Mouse (Mus musculus) neural tube, embryonic 11.5 days (tissue): Measurements from ENCODE around the gene Hc. TPM values are rescaled to one million over a fixed set of nuclear protein-coding genes. Genes with fewer than 3 reads are reported as not detected.

Experiments
- ATAC-seq: fragments of 200-750 bp; cut with Nextera tagmentation; 2 replicates; pipeline ENCODE4 v1.8.0; 2017; ENCODE audit warnings: moderate number of reproducible peaks, mild to moderate bottlenecking, moderate TSS enrichment, moderate library complexity; ENCODE audit not compliant: insufficient read depth, low FRiP score, low TSS enrichment
- DNase-seq: peaks from one replicate; pipeline ENCODE4 v3.0.0-alpha.2; 2015; ENCODE audit warnings: low spot score
- H3K27ac ChIP-seq: fragments of 300-500 bp; sonication (generic); 2 replicates; pipeline ENCODE4 v1.5.1; 2014; ENCODE audit warnings: low read depth, mild to moderate bottlenecking, low read length
- H3K27me3 ChIP-seq: fragments of 300-500 bp; sonication (generic); 2 replicates; pipeline ENCODE4 v1.6.1; 2014; ENCODE audit warnings: mild to moderate bottlenecking, low read length, mixed read lengths; ENCODE audit not compliant: control insufficient read depth, insufficient read depth
- H3K36me3 ChIP-seq: fragments of 300-500 bp; sonication (generic); 2 replicates; pipeline ENCODE4 v1.6.1; 2014; ENCODE audit warnings: mild to moderate bottlenecking, low read length, moderate library complexity, mixed read lengths; ENCODE audit not compliant: control insufficient read depth, insufficient read depth
- H3K4me1 ChIP-seq: fragments of 300-500 bp; sonication (generic); 2 replicates; pipeline ENCODE4 v1.6.1; 2014; ENCODE audit warnings: low read length, mixed read lengths; ENCODE audit not compliant: control insufficient read depth, insufficient read depth
- H3K4me2 ChIP-seq: fragments of 300-500 bp; sonication (generic); 2 replicates; pipeline ENCODE4 v1.6.1; 2014; ENCODE audit warnings: low read depth, mild to moderate bottlenecking, moderate library complexity
- H3K4me3 ChIP-seq: fragments of 300-500 bp; sonication (generic); 2 replicates; pipeline ENCODE4 v1.5.1; 2014; ENCODE audit warnings: low read depth, low read length
- H3K9ac ChIP-seq: fragments of 300-500 bp; sonication (generic); 2 replicates; pipeline ENCODE4 v1.6.1; 2014; ENCODE audit warnings: mild to moderate bottlenecking, low read length
- H3K9me3 ChIP-seq: fragments of 300-500 bp; sonication (generic); 2 replicates; pipeline ENCODE4 v1.6.1; 2016; ENCODE audit warnings: low read length; ENCODE audit not compliant: control insufficient read depth
- WGBS: fragments of 180-500 bp; shearing (Covaris S2); extraction: QIAGEN DNeasy Blood & Tissue Kit; methylation state at CpG from one replicate; pipeline ENCODE4 v1.1.7; 2014; 5-methylcytosine and 5-hydroxymethylcytosine counted together
- polyA plus RNA-seq: library from polyadenylated mRNA; unstranded; fragments of >200 nt; fragmentation: Nextera tagmentation; extraction: Ambion mirVana; gene quantifications from 2 replicates; pipeline ENCODE4 v1.2.1, GENCODE M21; 2014

Hc gene
- polyA plus RNA-seq, 1 experiment from 2014 or later, result not detected

GRCm38 (mm10) chr2:34958582-34958981 is 102.7 kb downstream of the Hc start:
- Histone ChIP-seq H3K4me2 (no peak overlapping the region), H3K27ac (no peak overlapping the region), H3K27me3 (no peaks in the 10 kb centered on the region), H3K9me3 (no peaks in the 10 kb centered on the region), H3K36me3 (no peaks in the 10 kb centered on the region), H3K9ac (no peak overlapping the region), H3K4me3 (no peak overlapping the region), H3K4me1 (peaks cover 4% of the 10 kb centered on the region; the same call in 1 of the 2 replicates)
- DNase-seq (no peak), ATAC-seq (no peak)
- WGBS, result 84% methylated on average over 7 of the region's 7 CpGs

DNA sequence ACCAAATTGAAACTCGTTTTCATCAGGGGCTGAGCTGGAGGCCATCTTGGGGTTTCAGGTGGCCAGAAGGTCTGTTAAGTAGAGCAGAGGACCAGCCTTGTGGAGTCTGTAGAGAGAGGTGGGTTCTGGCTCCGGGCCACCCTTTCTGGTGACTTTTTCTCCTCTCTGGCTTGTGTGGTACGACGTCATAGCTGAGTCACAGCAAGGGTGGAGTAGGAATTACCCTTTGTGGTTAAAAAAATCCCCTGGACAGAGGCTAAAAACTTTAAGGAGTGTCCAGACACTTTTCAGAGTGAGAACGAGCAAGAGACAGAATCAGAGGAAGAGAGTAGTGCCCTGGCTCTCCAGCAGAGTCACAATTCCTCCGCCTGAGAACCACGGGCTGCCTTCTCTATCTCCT is 103.2 kb downstream of the Hc start:
- ATAC-seq (no peak), DNase-seq (no peak)
- H3K27ac ChIP-seq, result no peak overlapping the region
- H3K9ac ChIP-seq, result no peak overlapping the region
- WGBS, result 81% methylated on average over 7 of the region's 7 CpGs
- H3K4me1 ChIP-seq, result peaks cover 4% of the 10 kb centered on the region; the same call in 1 of the 2 replicates
- no peak overlapping the region for H3K4me2 ChIP-seq
- H3K36me3 ChIP-seq, result no peaks in the 10 kb centered on the region
- H3K9me3 ChIP-seq, result no peaks in the 10 kb centered on the region
- no peaks in the 10 kb centered on the region for H3K27me3 ChIP-seq
- no peak overlapping the region for H3K4me3 ChIP-seq

DNA sequence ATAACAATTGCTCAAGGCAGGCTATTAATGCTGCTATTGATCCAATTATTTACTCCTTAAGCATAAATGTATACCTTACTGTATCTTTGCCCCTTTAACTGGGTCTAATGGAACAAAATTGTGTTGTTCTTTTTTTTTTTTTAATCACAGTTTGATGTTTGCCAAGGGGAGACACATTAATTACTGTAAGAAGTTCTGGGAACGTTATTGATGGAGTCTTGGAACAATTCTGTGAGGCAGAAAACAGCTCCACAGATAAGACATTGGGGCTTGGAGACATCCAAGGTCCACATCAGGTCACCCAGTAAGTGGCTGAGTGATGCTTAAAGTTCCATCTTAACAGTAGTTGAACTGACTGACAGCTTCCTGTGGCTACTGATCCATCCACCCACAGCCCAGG is 103.8 kb downstream of the Hc start:
- DNase-seq (no peak), ATAC-seq (no peak)
- H3K4me1 ChIP-seq, result peaks cover 4% of the 10 kb centered on the region; the same call in 1 of the 2 replicates
- no peaks in the 10 kb centered on the region for H3K27me3 ChIP-seq
- no peak overlapping the region for H3K4me2 ChIP-seq
- no peaks in the 10 kb centered on the region for H3K9me3 ChIP-seq
- H3K9ac ChIP-seq, result no peak overlapping the region
- 77% methylated on average over 1 of the region's 1 CpGs for WGBS
- H3K27ac ChIP-seq, result no peak overlapping the region
- no peak overlapping the region for H3K4me3 ChIP-seq
- H3K36me3 ChIP-seq, result no peaks in the 10 kb centered on the region

- Histone ChIP-seq H3K27me3 (no peaks in the 10 kb centered on the region), H3K9ac (no peak overlapping the region), H3K4me2 (no peak overlapping the region), H3K36me3 (no peaks in the 10 kb centered on the region), H3K4me3 (no peak overlapping the region), H3K4me1 (peaks cover 4% of the 10 kb centered on the region; the same call in 1 of the 2 replicates), H3K9me3 (no peaks in the 10 kb centered on the region), H3K27ac (no peak overlapping the region)
- no peak for DNase-seq
- WGBS, result 65% methylated on average over 5 of the region's 5 CpGs
- no peak for ATAC-seq
These were observed 104.3 kb downstream of the Hc start for GRCm38 (mm10) chr2:34956941-34957340.

- no peak overlapping the region for H3K4me3 ChIP-seq
- no peak overlapping the region for H3K27ac ChIP-seq
- H3K36me3 ChIP-seq, result no peaks in the 10 kb centered on the region
These were observed 106.9 kb downstream of the Hc start for GRCm38 (mm10) chr2:34954344-34954743.

GRCm38 (mm10) chr2:34953547-34954116 is 107.6 kb downstream of the Hc start:
- Histone ChIP-seq H3K4me3 (no peak overlapping the region), H3K36me3 (no peaks in the 10 kb centered on the region), H3K27me3 (no peaks in the 10 kb centered on the region), H3K9me3 (no peaks in the 10 kb centered on the region), H3K9ac (no peak overlapping the region), H3K4me2 (no peak overlapping the region), H3K27ac (no peak overlapping the region), H3K4me1 (no peaks in the 10 kb centered on the region)
- DNase-seq (no peak), ATAC-seq (no peak)
- WGBS, result 74% methylated on average over 2 of the region's 2 CpGs

More at GRCm38 (mm10) chr2:34954344-34954743, 106.9 kb downstream of the Hc start:
- H3K27me3 ChIP-seq, result no peaks in the 10 kb centered on the region
- H3K9ac ChIP-seq, result no peak overlapping the region
- H3K4me2 ChIP-seq, result no peak overlapping the region
- H3K9me3 ChIP-seq, result no peaks in the 10 kb centered on the region
- no peaks in the 10 kb centered on the region for H3K4me1 ChIP-seq
- ATAC-seq, result no peak
- DNase-seq, result no peak

GRCm38 (mm10) chr2:34953018-34953417 is 108.2 kb downstream of the Hc start:
- 76% methylated on average over 4 of the region's 4 CpGs for WGBS
- Histone ChIP-seq H3K27me3 (no peaks in the 10 kb centered on the region), H3K9me3 (no peaks in the 10 kb centered on the region), H3K4me2 (no peak overlapping the region), H3K27ac (no peak overlapping the region), H3K4me3 (no peak overlapping the region), H3K4me1 (no peaks in the 10 kb centered on the region), H3K9ac (no peak overlapping the region), H3K36me3 (no peaks in the 10 kb centered on the region)
- no peak for DNase-seq
- ATAC-seq, result no peak

DNA sequence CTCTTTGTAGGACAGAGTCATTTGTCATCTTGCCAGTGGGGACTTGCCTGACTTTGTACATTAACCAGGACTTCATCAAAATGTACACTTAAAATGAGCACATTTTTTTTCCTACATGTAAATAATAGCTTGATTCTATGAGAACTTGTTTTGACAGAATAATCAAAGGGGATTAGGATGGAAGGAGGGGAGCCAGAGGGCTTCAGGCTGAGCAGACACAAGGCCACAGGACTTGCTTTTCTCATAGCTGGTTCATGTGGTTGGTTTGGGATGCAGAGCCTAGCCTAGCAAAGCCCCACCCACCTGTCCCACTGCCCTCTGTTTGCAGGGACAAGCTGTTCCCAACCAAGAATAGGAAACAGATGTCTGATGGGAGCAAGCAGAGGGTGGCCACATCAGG is 109.8 kb downstream of the Hc start:
- Histone ChIP-seq H3K4me1 (no peaks in the 10 kb centered on the region), H3K4me2 (no peak overlapping the region), H3K36me3 (no peaks in the 10 kb centered on the region), H3K27me3 (no peaks in the 10 kb centered on the region), H3K4me3 (no peak overlapping the region), H3K9me3 (no peaks in the 10 kb centered on the region), H3K27ac (no peak overlapping the region), H3K9ac (no peak overlapping the region)
- ATAC-seq (no peak), DNase-seq (no peak)

DNA sequence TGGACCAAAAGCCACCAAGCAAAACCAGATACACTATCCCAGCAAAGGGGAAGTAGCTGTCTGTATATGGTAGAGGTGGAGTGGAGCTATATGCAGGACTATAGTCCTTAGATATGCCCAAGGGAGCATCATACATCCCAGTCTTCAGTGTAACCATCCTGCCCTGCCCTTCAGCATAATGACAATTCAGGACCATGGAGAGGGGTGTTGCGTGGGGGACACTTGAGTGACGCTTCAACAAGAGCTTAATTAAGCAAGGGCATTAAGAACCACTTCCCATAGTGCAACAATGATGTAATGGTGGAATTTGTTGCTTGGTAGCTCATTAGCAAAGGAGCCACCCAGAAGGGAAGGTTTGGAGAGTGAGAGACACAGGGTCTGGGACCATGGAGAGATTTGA is 112.6 kb downstream of the Hc start:
- Histone ChIP-seq H3K36me3 (no peaks in the 10 kb centered on the region), H3K4me3 (no peak overlapping the region), H3K27me3 (no peaks in the 10 kb centered on the region), H3K4me2 (no peak overlapping the region), H3K4me1 (no peaks in the 10 kb centered on the region), H3K27ac (no peak overlapping the region), H3K9ac (no peak overlapping the region), H3K9me3 (no peaks in the 10 kb centered on the region)
- DNase-seq (no peak), ATAC-seq (no peak)
- WGBS, result 43% methylated on average over 2 of the region's 2 CpGs
